Mouse (Mus musculus) liver, embryonic 15.5 days (tissue): ENCODE results near the gene Ptprh. TPM values are rescaled to one million over a fixed set of nuclear protein-coding genes. Genes with fewer than 3 reads are reported as not detected.
A peak's percentile ranks its signal among the peaks of the same experiment; 100 is the strongest.
"Not testable (repeated sequence)": the region's sequence is repeated elsewhere in the genome, so short reads cannot be mapped to it uniquely, and the experiment has no call there.

ENCODE experiments used
- ATAC-seq: fragments of 200-750 bp; cut with Nextera tagmentation; 2 replicates; pipeline ENCODE4 v1.8.0; 2017; ENCODE audit warnings: moderate number of reproducible peaks, mild to moderate bottlenecking, moderate library complexity; ENCODE audit not compliant: insufficient read depth
- H3K27ac ChIP-seq: fragments of 300-500 bp; sonication (generic); replicated peaks from 2 replicates; pipeline ENCODE4 v1.5.1; 2015; ENCODE audit warnings: mild to moderate bottlenecking, inconsistent platforms
- H3K27me3 ChIP-seq: fragments of 300-500 bp; sonication (generic); 2 replicates; pipeline ENCODE4 v1.6.1; 2015; ENCODE audit warnings: mild to moderate bottlenecking, inconsistent platforms
- H3K36me3 ChIP-seq: fragments of 300-500 bp; sonication (generic); replicated peaks from 2 replicates; pipeline ENCODE4 v1.6.1; 2015; ENCODE audit warnings: moderate library complexity, mild to moderate bottlenecking, inconsistent platforms
- H3K4me1 ChIP-seq: fragments of 300-500 bp; sonication (generic); replicated peaks from 2 replicates; pipeline ENCODE4 v1.6.1; 2015; ENCODE audit warnings: inconsistent platforms
- H3K4me2 ChIP-seq: fragments of 300-500 bp; sonication (generic); 2 replicates; pipeline ENCODE4 v1.6.1; 2015; ENCODE audit warnings: moderate library complexity, mild to moderate bottlenecking, inconsistent platforms
- H3K4me3 ChIP-seq: fragments of 300-500 bp; sonication (generic); replicated peaks from 2 replicates; pipeline ENCODE4 v1.5.1; 2015; ENCODE audit warnings: mild to moderate bottlenecking, inconsistent platforms
- H3K9ac ChIP-seq: fragments of 300-500 bp; sonication (generic); 2 replicates; pipeline ENCODE4 v1.6.1; 2015; ENCODE audit warnings: moderate library complexity, mild to moderate bottlenecking, inconsistent platforms
- H3K9me3 ChIP-seq: fragments of 300-500 bp; sonication (generic); replicated peaks from 2 replicates; pipeline ENCODE4 v1.6.1; 2016; ENCODE audit warnings: inconsistent platforms
- WGBS: fragments of 180-500 bp; shearing (Covaris S2); methylation state at CpG from one replicate; pipeline ENCODE4 v1.1.7; 2015; ENCODE audit warnings: mixed read lengths; ENCODE audit not compliant: insufficient replicate concordance; 5-methylcytosine and 5-hydroxymethylcytosine counted together
- polyA plus RNA-seq: library from polyadenylated mRNA; unstranded; fragments of >200 nt; fragmentation: Nextera tagmentation; extraction: Ambion mirVana; gene quantifications from 2 replicates; pipeline ENCODE4 v1.2.1, GENCODE M21; 2015

Ptprh gene
- polyA plus RNA-seq, 1 experiment from 2014 or later = not detected

DNA sequence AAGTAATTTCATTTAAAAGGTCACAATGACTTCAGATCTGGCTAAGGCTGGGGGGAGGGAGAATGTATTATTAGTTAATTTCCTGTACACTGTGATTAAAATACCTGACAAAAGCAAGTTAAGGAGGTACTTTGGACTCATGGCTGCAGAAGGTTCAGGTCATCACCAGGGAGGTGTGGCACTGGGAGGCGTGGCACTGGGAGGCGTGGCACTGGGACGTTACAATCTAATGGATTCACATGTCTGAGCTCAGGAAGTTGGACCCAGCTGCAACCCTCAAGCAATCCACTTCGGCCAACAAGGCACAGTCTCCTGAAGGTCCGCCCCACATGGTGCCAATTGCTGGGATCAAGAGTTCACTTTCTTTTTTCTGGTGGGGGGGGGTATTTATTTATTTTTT, 4.2 kb upstream of the Ptprh start:
- Histone ChIP-seq H3K4me2 (no peak overlapping the region), H3K9me3 (no peaks in the 10 kb centered on the region), H3K4me1 (peaks cover 9% of the 10 kb centered on the region), H3K36me3 (no peaks in the 10 kb centered on the region), H3K9ac (no peak overlapping the region), H3K27me3 (no peaks in the 10 kb centered on the region), H3K27ac (no peak overlapping the region), H3K4me3 (no peak overlapping the region)
- 21% methylated on average over 5 of the region's 5 CpGs for WGBS
- no peak for ATAC-seq

DNA sequence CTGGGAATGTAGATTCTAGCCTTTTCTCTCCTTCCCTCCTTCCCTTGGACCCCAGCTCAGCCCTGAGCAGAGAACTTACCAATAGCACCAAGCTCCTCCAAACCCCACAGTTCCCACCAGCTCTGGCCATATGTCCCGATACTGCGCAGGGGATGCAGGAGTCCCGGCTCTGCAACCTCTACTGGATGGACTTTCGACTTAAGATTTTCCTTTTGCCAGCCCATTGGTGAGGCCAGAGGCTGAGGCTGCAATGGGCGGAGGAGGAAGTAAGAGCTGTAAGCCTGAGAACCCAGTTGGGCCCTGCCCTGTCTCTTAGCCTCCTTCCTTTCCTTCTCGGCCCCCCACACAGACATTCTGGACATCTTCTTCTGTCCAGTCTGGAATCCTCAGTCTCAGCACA, 872 bp downstream of the Ptprh start:
- Histone ChIP-seq H3K9ac (no peak overlapping the region), H3K4me1 (peaks cover 7% of the 10 kb centered on the region), H3K9me3 (no peaks in the 10 kb centered on the region), H3K27me3 (no peaks in the 10 kb centered on the region), H3K27ac (no peak overlapping the region), H3K4me3 (no peak overlapping the region), H3K4me2 (no peak overlapping the region), H3K36me3 (no peaks in the 10 kb centered on the region)
- no peak for ATAC-seq
- WGBS = 69% methylated on average over 6 of the region's 6 CpGs

DNA sequence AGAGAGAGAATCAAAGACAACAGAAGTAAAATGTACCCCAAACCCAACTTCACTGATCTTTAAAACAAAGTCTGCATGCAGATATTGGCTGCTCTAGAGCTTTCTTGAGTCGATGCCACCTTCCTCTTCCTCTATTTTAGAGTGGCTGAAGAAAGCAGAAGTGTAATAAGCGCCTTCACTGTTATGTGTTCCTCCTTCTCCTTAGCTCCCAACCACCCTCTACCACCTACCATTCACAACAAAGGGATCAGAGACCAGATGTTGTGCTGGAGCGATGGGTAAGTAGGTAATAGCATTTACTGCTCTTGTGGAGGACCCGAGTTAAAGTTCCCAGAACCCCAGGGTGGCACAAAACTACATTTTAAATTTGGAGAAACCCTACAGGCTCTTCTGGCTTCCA, 6.8 kb downstream of the Ptprh start:
- H3K4me2 ChIP-seq, H3K9ac ChIP-seq, H3K9me3 ChIP-seq, H3K27ac ChIP-seq, H3K4me1 ChIP-seq, H3K36me3 ChIP-seq, ATAC-seq, H3K27me3 ChIP-seq, H3K4me3 ChIP-seq: not testable (repeated sequence)
- 36% methylated on average over 4 of the region's 4 CpGs for WGBS

GRCm38 (mm10) chr7:4581481-4581880, 22.4 kb downstream of the Ptprh start:
- not testable (repeated sequence) for H3K4me3 ChIP-seq, ATAC-seq, H3K36me3 ChIP-seq, H3K27ac ChIP-seq, H3K9me3 ChIP-seq, H3K4me1 ChIP-seq, H3K4me2 ChIP-seq, H3K27me3 ChIP-seq, H3K9ac ChIP-seq
- 39% methylated on average over 3 of the region's 3 CpGs for WGBS

DNA sequence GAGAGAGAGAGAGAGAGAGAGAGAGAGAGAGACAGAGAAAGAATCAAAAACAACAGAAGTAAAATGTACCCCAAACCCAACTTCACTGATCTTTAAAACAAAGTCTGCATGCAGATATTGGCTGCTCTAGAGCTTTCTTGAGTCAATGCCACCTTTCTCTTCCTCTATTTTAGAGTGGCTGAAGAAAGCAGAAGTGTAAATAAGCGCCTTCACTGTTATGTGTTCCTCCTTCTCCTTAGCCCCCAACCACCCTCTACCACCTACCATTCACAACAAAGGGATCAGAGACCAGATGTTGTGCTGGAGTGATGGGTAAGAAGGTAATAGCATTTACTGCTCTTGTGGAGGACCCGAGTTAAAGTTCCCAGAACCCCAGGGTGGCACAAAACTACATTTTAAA, 31.5 kb downstream of the Ptprh start:
- H3K9ac ChIP-seq, H3K4me2 ChIP-seq, H3K9me3 ChIP-seq, H3K27ac ChIP-seq, ATAC-seq, H3K4me1 ChIP-seq, H3K36me3 ChIP-seq, H3K4me3 ChIP-seq, H3K27me3 ChIP-seq: not testable (repeated sequence)
- 30% methylated on average over 2 of the region's 2 CpGs for WGBS

- H3K36me3 ChIP-seq = no peaks in the 10 kb centered on the region
- H3K9ac ChIP-seq = no peak overlapping the region
- WGBS = 74% methylated on average over 3 of the region's 3 CpGs
- no peak overlapping the region for H3K27ac ChIP-seq
- no peak for ATAC-seq
- H3K4me3 ChIP-seq = no peak overlapping the region
- no peaks in the 10 kb centered on the region for H3K9me3 ChIP-seq
- H3K27me3 ChIP-seq = no peaks in the 10 kb centered on the region
- no peak overlapping the region for H3K4me2 ChIP-seq
- H3K4me1 ChIP-seq = no peaks in the 10 kb centered on the region
These were observed 41.2 kb downstream of the Ptprh start for GRCm38 (mm10) chr7:4562660-4563059.

GRCm38 (mm10) chr7:4557167-4557560, 46.7 kb downstream of the Ptprh start:
- no peak overlapping the region for H3K4me3 ChIP-seq
- WGBS = 45% methylated on average over 6 of the region's 6 CpGs
- H3K9ac ChIP-seq = no peak overlapping the region

GRCm38 (mm10) chr7:4556256-4557166, 47.3 kb downstream of the Ptprh start:
- no peak overlapping the region for H3K4me2 ChIP-seq
- H3K4me3 ChIP-seq = no peak overlapping the region
- H3K27me3 ChIP-seq = peaks cover 4% of the 10 kb centered on the region
- H3K27ac ChIP-seq = no peak overlapping the region
- ATAC-seq = peak; percentile 60
- H3K4me1 ChIP-seq = no peaks in the 10 kb centered on the region
- no peak overlapping the region for H3K9ac ChIP-seq
- H3K36me3 ChIP-seq = no peaks in the 10 kb centered on the region
- H3K9me3 ChIP-seq = no peaks in the 10 kb centered on the region
- 17% methylated on average over 15 of the region's 15 CpGs for WGBS

More at GRCm38 (mm10) chr7:4557167-4557560, 46.7 kb downstream of the Ptprh start:
- Histone ChIP-seq H3K4me2 (no peak overlapping the region), H3K27me3 (peaks cover 4% of the 10 kb centered on the region), H3K4me1 (no peaks in the 10 kb centered on the region), H3K9me3 (no peaks in the 10 kb centered on the region), H3K27ac (no peak overlapping the region), H3K36me3 (no peaks in the 10 kb centered on the region)
- no peak for ATAC-seq

DNA sequence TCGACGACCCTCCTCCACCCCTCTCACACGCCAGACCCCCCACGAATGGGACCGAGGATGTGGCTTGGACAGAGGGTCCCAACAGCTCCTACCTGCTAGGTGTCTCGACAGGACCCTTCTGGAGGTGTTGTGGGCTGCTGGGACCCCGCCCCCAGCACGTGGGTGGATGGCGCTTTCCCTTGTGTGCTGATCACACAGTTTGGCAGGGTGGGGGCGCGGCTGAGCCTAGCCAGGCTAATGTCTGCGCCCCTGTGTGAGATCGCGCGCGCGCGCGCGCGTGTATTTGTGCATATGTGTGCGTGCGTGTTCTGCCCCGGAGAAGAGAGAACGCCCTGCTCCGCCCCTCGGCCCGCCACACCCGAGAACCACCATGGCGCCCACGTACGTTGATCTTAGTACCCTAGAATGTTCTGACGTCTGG, 56.6 kb downstream of the Ptprh start, which contains the start of gene Syt5:
Syt5 (minus strand) TSS at position 321 of the 421 bp plus-strand sequence.
- Histone ChIP-seq H3K9ac (no peak within 1 kb of the TSS), H3K4me3 (peak within 1 kb of the TSS; percentile 20; the same call in 1 of the 2 replicates), H3K4me2 (peak within 1 kb of the TSS; percentile 51), H3K27me3 (peaks cover 39% of the 10 kb centered on the region), H3K27ac (no peak within 1 kb of the TSS), H3K36me3 (no peaks in the 10 kb centered on the region), H3K4me1 (peaks cover 15% of the 10 kb centered on the region), H3K9me3 (no peaks in the 10 kb centered on the region)
- WGBS = 9% methylated on average over 33 of the region's 33 CpGs
- ATAC-seq = no peak

DNA sequence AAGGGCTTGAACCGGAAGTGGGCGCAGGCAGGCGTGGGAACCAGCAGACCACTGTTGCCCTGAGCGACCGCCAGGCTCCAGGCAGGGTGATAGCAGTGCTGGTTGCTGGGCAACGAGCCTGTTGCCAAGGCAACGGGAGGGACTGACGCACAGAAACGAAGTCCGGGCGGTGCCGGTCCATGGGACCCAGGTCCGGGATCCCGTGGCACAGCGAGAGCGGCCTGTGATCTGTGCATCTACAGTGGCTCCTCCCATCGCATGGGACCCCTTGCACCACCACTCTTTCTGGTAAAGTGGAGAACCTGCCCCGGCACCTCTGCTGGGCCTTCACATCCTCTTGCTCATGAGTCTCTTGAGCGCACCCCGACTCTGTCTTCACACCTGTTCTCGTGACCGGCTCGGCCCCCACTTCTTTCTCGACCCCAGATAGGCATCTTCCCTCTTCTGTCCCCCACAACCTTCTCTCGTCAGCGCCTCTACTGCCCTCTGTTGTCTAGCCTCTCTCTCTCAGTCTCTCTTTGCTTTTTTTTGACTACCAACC, 57.2 kb downstream of the Ptprh start:
- H3K4me2 ChIP-seq = peak overlapping the region; percentile 51
- WGBS = 5% methylated on average over 26 of the region's 26 CpGs
- H3K4me1 ChIP-seq = peaks cover 15% of the 10 kb centered on the region
- H3K9ac ChIP-seq = no peak overlapping the region
- no peak overlapping the region for H3K27ac ChIP-seq
- H3K9me3 ChIP-seq = no peaks in the 10 kb centered on the region
- ATAC-seq = no peak
- H3K4me3 ChIP-seq = no peak overlapping the region
- H3K27me3 ChIP-seq = peaks cover 39% of the 10 kb centered on the region
- H3K36me3 ChIP-seq = no peaks in the 10 kb centered on the region

DNA sequence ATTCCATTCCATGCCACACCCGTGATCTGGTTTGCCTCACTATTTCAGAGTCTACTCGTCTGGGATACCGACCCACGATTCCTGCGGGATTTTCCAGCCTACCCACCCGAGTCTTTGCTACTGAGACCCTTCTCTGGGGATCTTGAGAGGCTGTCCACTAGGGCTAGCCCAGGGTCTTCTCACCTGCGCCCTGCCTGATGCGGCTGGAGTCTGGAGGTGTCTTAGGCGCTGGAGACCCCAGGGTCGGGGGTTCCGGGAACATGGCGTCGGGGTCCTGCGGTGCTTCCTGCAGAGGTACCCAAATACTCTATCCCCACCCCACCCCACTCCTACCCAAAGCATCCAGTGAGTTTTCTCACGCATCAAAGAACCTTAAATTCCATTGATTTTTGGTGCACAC, 57.8 kb downstream of the Ptprh start:
- 59% methylated on average over 15 of the region's 15 CpGs for WGBS
- H3K36me3 ChIP-seq = no peaks in the 10 kb centered on the region
- H3K4me3 ChIP-seq = no peak overlapping the region
- no peak overlapping the region for H3K27ac ChIP-seq
- H3K27me3 ChIP-seq = peaks cover 37% of the 10 kb centered on the region
- H3K9me3 ChIP-seq = no peaks in the 10 kb centered on the region
- ATAC-seq = no peak
- peaks cover 15% of the 10 kb centered on the region for H3K4me1 ChIP-seq
- no peak overlapping the region for H3K4me2 ChIP-seq
- no peak overlapping the region for H3K9ac ChIP-seq
